Mouse (Mus musculus): ENCODE measurements around the gene Ggta1. TPM values are rescaled to one million over a fixed set of nuclear protein-coding genes. Genes with fewer than 3 reads are reported as not detected.

The Ggta1 gene
- polyA plus RNA-seq (2014; fragmentation: Nextera tagmentation; extraction: Ambion mirVana), result 2.8 and 5.6 TPM in 2 replicates

DNA sequence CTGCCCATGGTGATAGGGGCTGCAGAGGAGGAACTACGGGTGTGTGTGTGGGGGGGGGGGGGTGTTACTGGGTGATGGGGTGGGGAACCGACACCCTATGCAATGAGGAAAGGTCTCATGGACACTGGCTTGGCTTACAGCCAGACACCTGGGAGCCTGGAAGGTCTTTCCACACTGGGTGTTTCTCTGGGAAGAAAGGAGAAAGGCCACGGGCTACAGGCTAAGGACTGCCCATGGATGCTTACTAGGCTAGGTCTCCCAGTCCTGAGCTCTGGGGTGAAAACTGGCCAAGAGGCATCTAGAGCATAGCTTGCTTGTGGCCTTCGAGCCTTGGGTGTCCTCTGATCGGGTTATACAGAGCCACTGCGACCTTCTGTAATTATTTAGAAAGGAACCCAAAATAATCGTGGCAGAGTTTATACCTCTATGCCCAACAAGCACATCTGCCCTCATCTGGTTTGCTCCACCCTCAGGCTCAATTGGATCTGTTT, at the start of gene Ggta1:
Gene Ggta1 (minus strand): TSS at position 441 of the 491 bp plus-strand sequence.
- Histone ChIP-seq H3K36me3 (ENCODE audit: control insufficient read depth, insufficient read depth, low read length) (no peaks in the 10 kb centered on the region), H3K4me3 (replicated peaks; ENCODE audit: low read depth, low read length) (peak within 1 kb of the TSS; percentile 55), H3K27ac (replicated peaks; ENCODE audit: low read depth, low read length) (no peak within 1 kb of the TSS), H3K4me1 (ENCODE audit: control insufficient read depth, insufficient read depth, low read length) (peaks cover 4% of the 10 kb centered on the region; the same call in 1 of the 2 replicates), H3K9me3 (ENCODE audit: control insufficient read depth, low read length) (no peaks in the 10 kb centered on the region), H3K9ac (replicated peaks; ENCODE audit: low read length) (peak within 1 kb of the TSS; percentile 75), H3K4me2 (ENCODE audit: low read length) (peak within 1 kb of the TSS; percentile 96), H3K27me3 (ENCODE audit: control insufficient read depth, insufficient read depth, low read length) (peaks cover 15% of the 10 kb centered on the region; the same call in 1 of the 2 replicates)
- WGBS, result 24% methylated on average over 7 of the region's 7 CpGs
- ATAC-seq (ENCODE audit: low FRiP score, low TSS enrichment) (no peak), DNase-seq (peak; percentile 37)

DNA sequence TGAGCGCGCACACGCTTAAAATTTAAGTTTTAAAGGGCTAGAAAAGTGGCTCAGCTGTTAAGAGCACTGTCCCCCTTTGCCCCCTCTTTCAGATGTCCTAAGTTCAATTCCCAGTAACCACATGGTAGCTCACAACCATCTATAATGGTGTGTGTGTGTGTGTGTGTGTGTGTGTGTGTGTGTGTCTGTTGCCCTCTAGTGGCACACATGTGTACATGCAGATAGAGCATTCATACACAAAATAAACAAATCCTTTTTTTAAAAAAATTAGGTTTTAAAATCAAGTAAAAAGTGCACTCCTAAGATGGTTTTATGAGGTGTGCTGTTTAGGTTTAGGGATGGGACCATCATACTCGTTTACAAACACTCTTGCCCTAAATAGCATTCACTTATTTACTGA, 49.2 kb upstream of the Ggta1 start:
- Histone ChIP-seq H3K27ac (replicated peaks; ENCODE audit: low read depth, low read length) (no peak overlapping the region), H3K9me3 (ENCODE audit: control insufficient read depth, low read length) (no peaks in the 10 kb centered on the region), H3K4me2 (ENCODE audit: low read length) (no peak overlapping the region), H3K4me1 (ENCODE audit: control insufficient read depth, insufficient read depth, low read length) (peaks cover 5% of the 10 kb centered on the region; the same call in 1 of the 2 replicates), H3K4me3 (replicated peaks; ENCODE audit: low read depth, low read length) (no peak overlapping the region), H3K36me3 (ENCODE audit: control insufficient read depth, insufficient read depth, low read length) (no peaks in the 10 kb centered on the region), H3K9ac (replicated peaks; ENCODE audit: low read length) (no peak overlapping the region), H3K27me3 (ENCODE audit: control insufficient read depth, insufficient read depth, low read length) (no peaks in the 10 kb centered on the region)
- 98% methylated on average over 4 of the region's 4 CpGs for WGBS
- no peak for ATAC-seq (ENCODE audit: low FRiP score, low TSS enrichment)
- DNase-seq, result no peak

DNA sequence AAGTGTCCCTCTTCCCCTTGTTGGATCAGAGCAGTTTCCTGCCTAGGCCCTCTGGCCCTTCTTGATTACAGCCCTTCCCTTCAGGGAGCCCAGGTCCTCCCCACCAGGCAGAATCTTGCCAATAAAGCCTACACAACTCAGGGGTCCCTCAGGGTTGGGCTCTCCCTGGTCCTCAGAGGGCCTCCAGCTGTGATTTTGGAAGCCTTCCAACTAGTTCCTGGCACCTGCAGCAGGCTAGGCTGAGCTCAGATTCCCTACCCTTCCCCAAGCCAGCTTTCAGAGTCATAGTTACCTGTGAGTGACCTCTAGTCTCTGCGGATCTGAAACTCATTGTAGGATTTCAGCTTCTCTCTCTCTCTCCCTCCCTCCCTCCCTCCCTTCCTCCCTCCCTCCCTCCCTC, 47.9 kb upstream of the Ggta1 start:
- H3K9ac ChIP-seq (replicated peaks; ENCODE audit: low read length), result no peak overlapping the region
- H3K4me1 ChIP-seq (ENCODE audit: control insufficient read depth, insufficient read depth, low read length), result peaks cover 5% of the 10 kb centered on the region; the same call in 1 of the 2 replicates
- H3K4me2 ChIP-seq (ENCODE audit: low read length), result no peak overlapping the region
- no peaks in the 10 kb centered on the region for H3K36me3 ChIP-seq (ENCODE audit: control insufficient read depth, insufficient read depth, low read length)
- no peaks in the 10 kb centered on the region for H3K9me3 ChIP-seq (ENCODE audit: control insufficient read depth, low read length)
- H3K4me3 ChIP-seq (replicated peaks; ENCODE audit: low read depth, low read length), result no peak overlapping the region
- H3K27me3 ChIP-seq (ENCODE audit: control insufficient read depth, insufficient read depth, low read length), result no peaks in the 10 kb centered on the region
- ATAC-seq (ENCODE audit: low FRiP score, low TSS enrichment) (no peak), DNase-seq (no peak)
- H3K27ac ChIP-seq (replicated peaks; ENCODE audit: low read depth, low read length), result no peak overlapping the region
- 67% methylated on average over 1 of the region's 1 CpGs for WGBS

DNA sequence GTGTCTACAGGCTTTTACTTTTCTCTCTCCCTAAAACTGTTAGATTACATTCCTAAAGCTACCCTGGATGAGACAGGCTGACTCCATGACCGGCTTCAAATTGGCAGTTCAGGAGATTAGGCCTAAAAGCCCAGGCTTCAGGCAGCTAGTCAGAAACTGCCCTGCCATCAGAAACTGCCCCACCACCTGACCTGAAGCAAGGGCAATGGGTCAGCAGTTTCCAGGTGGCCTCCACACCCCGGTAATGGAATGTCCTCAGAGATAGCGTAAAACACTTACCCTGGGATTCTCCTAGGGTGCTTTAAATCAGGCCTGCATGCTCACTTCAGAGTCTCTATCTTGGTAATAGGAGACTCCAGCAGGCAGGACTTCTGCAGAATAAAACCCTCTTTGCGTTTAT, 46.9 kb upstream of the Ggta1 start:
- Histone ChIP-seq H3K4me2 (ENCODE audit: low read length) (no peak overlapping the region), H3K27ac (replicated peaks; ENCODE audit: low read depth, low read length) (no peak overlapping the region), H3K4me1 (ENCODE audit: control insufficient read depth, insufficient read depth, low read length) (peaks cover 5% of the 10 kb centered on the region; the same call in 1 of the 2 replicates), H3K4me3 (replicated peaks; ENCODE audit: low read depth, low read length) (no peak overlapping the region), H3K9me3 (ENCODE audit: control insufficient read depth, low read length) (no peaks in the 10 kb centered on the region), H3K36me3 (ENCODE audit: control insufficient read depth, insufficient read depth, low read length) (no peaks in the 10 kb centered on the region), H3K9ac (replicated peaks; ENCODE audit: low read length) (no peak overlapping the region), H3K27me3 (ENCODE audit: control insufficient read depth, insufficient read depth, low read length) (no peaks in the 10 kb centered on the region)
- DNase-seq (no peak), ATAC-seq (ENCODE audit: low FRiP score, low TSS enrichment) (no peak)
- 67% methylated on average over 4 of the region's 4 CpGs for WGBS

DNA sequence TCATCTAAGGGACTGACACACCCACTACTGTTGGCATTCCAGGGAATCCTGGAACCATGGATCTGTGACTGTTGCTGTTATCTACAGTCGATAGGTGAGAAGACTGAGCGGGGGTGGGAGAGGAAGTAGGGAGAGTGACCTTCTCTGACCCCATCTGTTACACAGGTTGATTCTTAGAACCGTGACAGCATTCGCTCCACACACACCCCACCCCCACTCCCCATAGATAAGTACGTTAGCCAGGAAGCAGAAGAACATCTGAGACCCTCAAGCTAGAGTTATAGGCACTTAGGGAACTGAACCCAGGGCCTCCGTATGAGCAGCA, 46.3 kb upstream of the Ggta1 start:
- Histone ChIP-seq H3K9me3 (ENCODE audit: control insufficient read depth, low read length) (no peaks in the 10 kb centered on the region), H3K36me3 (ENCODE audit: control insufficient read depth, insufficient read depth, low read length) (no peaks in the 10 kb centered on the region), H3K4me2 (ENCODE audit: low read length) (no peak overlapping the region), H3K4me1 (ENCODE audit: control insufficient read depth, insufficient read depth, low read length) (peaks cover 5% of the 10 kb centered on the region; the same call in 1 of the 2 replicates), H3K9ac (replicated peaks; ENCODE audit: low read length) (no peak overlapping the region), H3K27ac (replicated peaks; ENCODE audit: low read depth, low read length) (no peak overlapping the region), H3K4me3 (replicated peaks; ENCODE audit: low read depth, low read length) (no peak overlapping the region), H3K27me3 (ENCODE audit: control insufficient read depth, insufficient read depth, low read length) (no peaks in the 10 kb centered on the region)
- whole genome bisulfite sequencing, result 43% methylated on average over 6 of the region's 6 CpGs
- DNase-seq (no peak), ATAC-seq (ENCODE audit: low FRiP score, low TSS enrichment) (no peak)

DNA sequence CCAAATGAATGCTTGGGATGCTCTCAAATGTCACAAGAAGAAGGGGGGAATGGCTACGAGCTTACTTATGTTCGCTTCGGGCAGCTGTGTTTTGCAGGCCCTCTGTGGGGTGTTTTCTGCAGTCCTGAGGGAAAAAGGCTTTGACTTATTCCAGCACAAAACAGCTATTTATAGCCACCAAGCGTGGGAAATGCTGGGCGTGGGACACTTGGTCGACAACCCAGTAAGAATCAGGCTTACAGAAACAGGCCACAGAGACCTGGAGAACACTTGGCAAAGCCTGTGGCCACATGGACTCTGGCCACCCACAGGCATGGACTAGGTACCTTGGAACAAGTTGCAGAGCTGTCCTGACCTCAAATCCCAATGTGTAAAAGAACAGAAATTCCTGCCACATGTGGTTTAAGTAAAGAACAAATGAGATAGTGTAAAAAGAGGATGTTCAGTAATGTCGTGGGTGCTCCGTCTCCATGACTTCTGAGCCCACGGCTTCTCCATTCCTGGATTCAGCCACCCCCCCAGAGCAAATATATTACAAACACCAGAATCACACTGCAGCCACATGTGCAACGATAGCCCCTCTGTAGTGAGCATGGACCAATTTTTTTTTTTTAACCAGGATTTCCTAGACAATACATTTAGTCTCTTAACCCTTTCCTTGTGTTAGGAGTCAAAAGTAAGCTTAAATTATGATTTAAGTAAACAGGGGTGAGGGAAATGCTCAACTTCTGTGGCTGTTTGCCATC, 45.7 kb upstream of the Ggta1 start:
- H3K27me3 ChIP-seq (ENCODE audit: control insufficient read depth, insufficient read depth, low read length), result no peaks in the 10 kb centered on the region
- H3K9ac ChIP-seq (replicated peaks; ENCODE audit: low read length), result no peak overlapping the region
- H3K4me1 ChIP-seq (ENCODE audit: control insufficient read depth, insufficient read depth, low read length), result peaks cover 5% of the 10 kb centered on the region; the same call in 1 of the 2 replicates
- no peak overlapping the region for H3K4me3 ChIP-seq (replicated peaks; ENCODE audit: low read depth, low read length)
- ATAC-seq (ENCODE audit: low FRiP score, low TSS enrichment) (no peak), DNase-seq (peak; percentile 43)
- no peaks in the 10 kb centered on the region for H3K9me3 ChIP-seq (ENCODE audit: control insufficient read depth, low read length)
- H3K4me2 ChIP-seq (ENCODE audit: low read length), result no peak overlapping the region
- H3K36me3 ChIP-seq (ENCODE audit: control insufficient read depth, insufficient read depth, low read length), result no peaks in the 10 kb centered on the region
- WGBS, result 50% methylated on average over 10 of the region's 10 CpGs
- H3K27ac ChIP-seq (replicated peaks; ENCODE audit: low read depth, low read length), result no peak overlapping the region

DNA sequence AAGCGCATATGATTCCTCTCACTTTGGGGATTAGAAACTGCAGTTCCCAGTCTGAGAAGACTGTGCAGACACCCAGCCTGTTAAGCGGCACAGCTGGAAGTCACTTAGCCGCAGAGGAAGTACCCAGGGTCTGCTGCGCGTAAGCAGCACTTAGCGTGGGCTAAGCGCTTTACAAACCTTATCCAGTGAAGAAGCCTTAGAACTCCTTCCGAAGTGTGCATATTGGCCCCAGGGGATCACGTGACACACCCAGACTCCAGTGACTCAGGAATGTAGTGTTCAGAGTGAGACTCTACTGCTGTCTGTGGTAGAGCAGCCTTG, 44.1 kb upstream of the Ggta1 start:
- Histone ChIP-seq H3K4me2 (ENCODE audit: low read length) (no peak overlapping the region), H3K9ac (replicated peaks; ENCODE audit: low read length) (no peak overlapping the region), H3K4me3 (replicated peaks; ENCODE audit: low read depth, low read length) (no peak overlapping the region), H3K27me3 (ENCODE audit: control insufficient read depth, insufficient read depth, low read length) (no peaks in the 10 kb centered on the region), H3K36me3 (ENCODE audit: control insufficient read depth, insufficient read depth, low read length) (no peaks in the 10 kb centered on the region), H3K9me3 (ENCODE audit: control insufficient read depth, low read length) (no peaks in the 10 kb centered on the region), H3K27ac (replicated peaks; ENCODE audit: low read depth, low read length) (no peak overlapping the region), H3K4me1 (ENCODE audit: control insufficient read depth, insufficient read depth, low read length) (no peaks in the 10 kb centered on the region)
- ATAC-seq (ENCODE audit: low FRiP score, low TSS enrichment) (no peak), DNase-seq (no peak)
- 60% methylated on average over 9 of the region's 9 CpGs for WGBS

DNA sequence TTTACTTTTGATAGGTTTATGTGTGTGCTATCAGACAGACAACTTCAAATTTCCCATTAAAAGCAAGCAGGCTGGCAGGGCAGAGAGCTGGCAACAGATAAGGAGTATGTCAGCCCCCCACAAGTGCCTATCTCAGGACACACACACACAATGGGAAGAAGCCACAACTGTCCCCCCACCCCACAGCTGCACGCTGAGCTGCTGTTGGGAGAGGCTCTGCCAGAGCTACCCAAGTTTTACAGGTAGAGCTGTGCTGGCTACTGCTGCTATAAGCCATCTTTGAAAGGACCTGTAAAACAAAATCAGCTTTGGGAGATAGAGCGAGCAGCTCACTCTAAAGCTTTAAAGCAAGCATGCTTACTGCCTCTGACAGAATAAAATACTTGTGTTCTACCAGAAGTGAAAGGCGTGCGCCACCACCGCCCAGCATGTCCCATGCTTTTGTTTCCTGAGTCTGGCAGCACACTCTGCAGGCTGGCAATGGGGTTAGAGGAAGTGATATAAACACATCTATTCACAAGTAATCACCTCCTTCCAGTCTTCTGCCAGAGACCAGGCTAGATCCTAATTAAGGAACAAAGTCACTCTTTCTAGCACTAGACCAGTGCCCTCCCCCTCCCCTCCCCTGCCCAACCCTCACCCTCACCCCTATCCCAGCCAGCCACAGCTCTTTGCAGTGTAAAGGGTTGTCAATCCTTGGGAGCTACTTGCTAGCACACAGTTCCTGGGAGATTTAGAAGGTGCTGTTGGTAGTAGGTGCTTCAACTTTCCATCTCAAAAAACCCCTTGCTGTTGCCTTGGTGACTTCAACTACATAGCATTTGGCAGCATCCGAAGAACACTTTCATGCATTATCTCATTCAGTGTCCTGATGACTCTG, 43.5 kb upstream of the Ggta1 start:
- Histone ChIP-seq H3K36me3 (ENCODE audit: control insufficient read depth, insufficient read depth, low read length) (no peaks in the 10 kb centered on the region), H3K4me1 (ENCODE audit: control insufficient read depth, insufficient read depth, low read length) (no peaks in the 10 kb centered on the region), H3K27me3 (ENCODE audit: control insufficient read depth, insufficient read depth, low read length) (no peaks in the 10 kb centered on the region), H3K4me2 (ENCODE audit: low read length) (no peak overlapping the region), H3K9me3 (ENCODE audit: control insufficient read depth, low read length) (no peaks in the 10 kb centered on the region), H3K27ac (replicated peaks; ENCODE audit: low read depth, low read length) (no peak overlapping the region), H3K4me3 (replicated peaks; ENCODE audit: low read depth, low read length) (no peak overlapping the region), H3K9ac (replicated peaks; ENCODE audit: low read length) (no peak overlapping the region)
- WGBS, result 69% methylated on average over 6 of the region's 6 CpGs
- ATAC-seq (ENCODE audit: low FRiP score, low TSS enrichment) (no peak), DNase-seq (peak; percentile 14)

Measured in midbrain, embryonic 14.5 days (tissue).